25 mouse cellular contexts compared by ENCODE assay signal in the genomic region with DNA sequence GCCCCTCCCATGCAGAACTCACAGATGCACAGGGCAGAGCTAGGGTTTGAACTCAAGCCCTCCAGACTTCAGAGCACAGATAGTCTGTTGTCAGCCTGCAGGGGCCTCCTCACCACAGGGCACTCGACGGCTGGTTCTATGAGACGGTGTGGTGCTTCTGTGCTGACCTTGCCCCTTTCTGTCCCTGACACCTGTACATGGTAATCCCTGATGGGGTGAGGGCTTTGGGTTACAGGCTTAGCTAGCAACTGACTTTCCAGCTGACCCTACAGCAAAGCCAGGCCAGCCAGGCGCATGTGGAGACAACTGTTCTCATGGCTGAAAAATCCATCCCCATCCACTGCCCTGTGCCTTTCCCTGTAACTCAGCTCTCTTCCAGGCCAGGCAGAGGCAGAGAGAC. TPM values are rescaled to one million over a fixed set of nuclear protein-coding genes. Genes with fewer than 3 reads are reported as not detected.
DNase-seq lines count a peak whose midpoint lies in the region; ATAC-seq and TF ChIP-seq lines count a peak whose summit lies in the region.
"Had no signal": no experiment of that assay in that cellular context is flagged by ENCODE, and none has a peak within 500 bp of the region (broad histone marks: within the 10 kb centered on the region; RNA-seq: fewer than 3 reads in every experiment).

No protein-coding gene starts in this region.

- peaks cover 57% of the 10 kb centered on the region for H3K36me3 ChIP-seq in embryonic facial prominence, embryonic 10.5 days (replicated peaks)
- H3K36me3 ChIP-seq in embryonic facial prominence, embryonic 14.5 days (ENCODE audit: control insufficient read depth, insufficient read depth, low read length): peaks cover 3% of the 10 kb centered on the region; the same call in 1 of the 2 replicates
- H3K36me3 ChIP-seq in limb, embryonic 14.5 days (ENCODE audit: control insufficient read depth, insufficient read depth, low read length): 0 out of 2 replicates have a peak, but pooled peaks cover 2% of the 10 kb centered on the region

- H3K4me2 ChIP-seq in embryonic facial prominence, embryonic 14.5 days (ENCODE audit: low read depth, low read length): no peak overlapping the region
- H3K4me2 ChIP-seq in limb, embryonic 14.5 days (replicated peaks; ENCODE audit: low read depth, low read length, severe bottlenecking): no peak overlapping the region
- H3K4me2 ChIP-seq: embryonic facial prominence, embryonic 12.5 days; embryonic facial prominence, embryonic 15.5 days; forebrain, embryonic 12.5 days had no signal

- no peak overlapping the region for H3K9ac ChIP-seq in embryonic facial prominence, embryonic 14.5 days (ENCODE audit: low read depth, low read length)
- H3K9ac ChIP-seq in limb, embryonic 14.5 days (ENCODE audit: low read depth, low read length, severe bottlenecking): no peak overlapping the region
- H3K9ac ChIP-seq: embryonic facial prominence, embryonic 12.5 days; embryonic facial prominence, embryonic 15.5 days; forebrain, embryonic 12.5 days had no signal

- 88% methylated on average over 4 of the region's 4 CpGs for WGBS in embryonic facial prominence, embryonic 10.5 days
- WGBS in embryonic facial prominence, embryonic 14.5 days: 82% methylated on average over 4 of the region's 4 CpGs
- WGBS in limb, embryonic 14.5 days: 89% methylated on average over 4 of the region's 4 CpGs

- no peaks in the 10 kb centered on the region for H3K9me3 ChIP-seq in embryonic facial prominence, embryonic 10.5 days
- H3K9me3 ChIP-seq in embryonic facial prominence, embryonic 14.5 days (ENCODE audit: control insufficient read depth, low read length): no peaks in the 10 kb centered on the region
- no peaks in the 10 kb centered on the region for H3K9me3 ChIP-seq in limb, embryonic 14.5 days (ENCODE audit: control insufficient read depth, low read length)
- H3K9me3 ChIP-seq: embryonic facial prominence, embryonic 12.5 days; embryonic facial prominence, embryonic 15.5 days; forebrain, embryonic 10.5 days; forebrain, embryonic 12.5 days had no signal

- ATAC-seq in embryonic facial prominence, embryonic 14.5 days (ENCODE audit: low read depth): 0 out of 2 replicates have a peak, but pooled peaks have one; percentile 7
- ATAC-seq in limb, embryonic 14.5 days (ENCODE audit: low FRiP score, low read depth): peak; percentile 51; the same call in 1 of the 2 replicates
- ATAC-seq: forebrain, embryonic 14.5 days; forebrain, embryonic 16.5 days had no signal

- peak overlapping the region; percentile 19; the same call in 1 of the 2 replicates for H3K27ac ChIP-seq in embryonic facial prominence, embryonic 10.5 days (replicated peaks)
- H3K27ac ChIP-seq in embryonic facial prominence, embryonic 14.5 days (replicated peaks; ENCODE audit: low read depth, low read length): no peak overlapping the region
- no peak overlapping the region for H3K27ac ChIP-seq in limb, embryonic 14.5 days (replicated peaks; ENCODE audit: low read depth, low read length)
- H3K27ac ChIP-seq: embryonic facial prominence, embryonic 12.5 days; embryonic facial prominence, embryonic 15.5 days; forebrain, embryonic 10.5 days; forebrain, embryonic 12.5 days had no signal

- DNase-seq in embryonic facial prominence, embryonic 10.5 days (ENCODE audit: low spot score): no peak
- DNase-seq in embryonic facial prominence, embryonic 14.5 days (ENCODE audit: low spot score): no peak
- DNase-seq in limb, embryonic 14.5 days (ENCODE audit: low spot score): no peak
- no peak for DNase-seq in layer of hippocampus, adult 11-12 months (ENCODE audit: low spot score)
- no peak for DNase-seq in gastrocnemius, postnatal 25 days
- DNase-seq: adrenal gland, adult 2 months; adrenal gland, postnatal 10 days; adrenal gland, postnatal 25 days; cerebellum, adult 11 months; cerebellum, adult 18-20 months; cerebellum, adult 8-10 months; cerebellum, adult 9-11 months; cerebellum, postnatal 14 days; cerebellum, postnatal 36 days; embryo, embryonic 11 days had no signal

- TF ChIP-seq POLR2A in limb, embryonic 14.5 days (IDR thresholded peaks at IDR 0.05; ENCODE audit: borderline replicate concordance, extremely low read depth, insufficient read depth, insufficient read length): no peak

- no peaks in the 10 kb centered on the region for H3K27me3 ChIP-seq in embryonic facial prominence, embryonic 10.5 days (replicated peaks; ENCODE audit: low read depth, poor library complexity, severe bottlenecking)
- H3K27me3 ChIP-seq in embryonic facial prominence, embryonic 14.5 days (replicated peaks; ENCODE audit: control insufficient read depth, insufficient read depth, low read length): no peaks in the 10 kb centered on the region
- H3K27me3 ChIP-seq in limb, embryonic 14.5 days (ENCODE audit: control insufficient read depth, insufficient read depth, low read length): no peaks in the 10 kb centered on the region
- H3K27me3 ChIP-seq: embryonic facial prominence, embryonic 12.5 days; embryonic facial prominence, embryonic 15.5 days; forebrain, embryonic 12.5 days had no signal

- H3K4me3 ChIP-seq in embryonic facial prominence, embryonic 10.5 days: no peak overlapping the region
- no peak overlapping the region for H3K4me3 ChIP-seq in embryonic facial prominence, embryonic 14.5 days (ENCODE audit: low read depth, low read length)
- H3K4me3 ChIP-seq in limb, embryonic 14.5 days (replicated peaks; ENCODE audit: low read length): no peak overlapping the region
- H3K4me3 ChIP-seq: embryonic facial prominence, embryonic 12.5 days; embryonic facial prominence, embryonic 15.5 days; erythroblast, embryonic 14.5 days; forebrain, embryonic 10.5 days; forebrain, embryonic 12.5 days had no signal

- H3K4me1 ChIP-seq in embryonic facial prominence, embryonic 10.5 days: no peaks in the 10 kb centered on the region
- no peaks in the 10 kb centered on the region for H3K4me1 ChIP-seq in embryonic facial prominence, embryonic 14.5 days (ENCODE audit: control insufficient read depth, insufficient read depth, low read length)
- H3K4me1 ChIP-seq in limb, embryonic 14.5 days (ENCODE audit: control insufficient read depth, insufficient read depth, low read length): no peaks in the 10 kb centered on the region
- H3K4me1 ChIP-seq: embryonic facial prominence, embryonic 12.5 days; embryonic facial prominence, embryonic 15.5 days; forebrain, embryonic 10.5 days; forebrain, embryonic 12.5 days had no signal

RNA-seq across cellular contexts. Expression of a gene that starts 7.5 kb away (rescaled TPM):
- polyA plus RNA-seq in embryonic facial prominence, embryonic 10.5 days (2016; fragmentation: Nextera tagmentation; extraction: Ambion mirVana): 9.6 and 11.1 TPM in 2 replicates
- 22.2 and 24.2 TPM in 2 replicates for polyA plus RNA-seq in embryonic facial prominence, embryonic 14.5 days (2014; fragmentation: Nextera tagmentation; extraction: Ambion mirVana)
- polyA plus RNA-seq in limb, embryonic 14.5 days (2012; rRNA removed): 24.2 and 32.4 TPM in 2 replicates
- 16.5 and 17.5 TPM in 2 replicates for polyA plus RNA-seq in limb, embryonic 14.5 days (2014; fragmentation: Nextera tagmentation; extraction: Ambion mirVana)
- total RNA-seq in gastrocnemius, postnatal 25 days (2021): 1 to 10 TPM; 3.5 to 5.2 TPM

RNA-seq across cellular contexts. Expression of a gene that starts 26.3 kb away (rescaled TPM):
- 494 and 508 TPM in 2 replicates for polyA plus RNA-seq in embryonic facial prominence, embryonic 10.5 days (2016; fragmentation: Nextera tagmentation; extraction: Ambion mirVana)
- 582 TPM in 2 replicates for polyA plus RNA-seq in embryonic facial prominence, embryonic 14.5 days (2014; fragmentation: Nextera tagmentation; extraction: Ambion mirVana)
- polyA plus RNA-seq in limb, embryonic 14.5 days (2012; rRNA removed): 260 and 273 TPM in 2 replicates
- 638 and 692 TPM in 2 replicates for polyA plus RNA-seq in limb, embryonic 14.5 days (2014; fragmentation: Nextera tagmentation; extraction: Ambion mirVana)
- 100 to 1,000 TPM; 220 to 232 TPM for total RNA-seq in gastrocnemius, postnatal 25 days (2021)

RNA-seq across cellular contexts. Expression of a gene that starts 45.4 kb away (rescaled TPM):
- polyA plus RNA-seq in embryonic facial prominence, embryonic 10.5 days (2016; fragmentation: Nextera tagmentation; extraction: Ambion mirVana): 0.73 and 1.2 TPM in 2 replicates
- 2.9 and 3.1 TPM in 2 replicates for polyA plus RNA-seq in embryonic facial prominence, embryonic 14.5 days (2014; fragmentation: Nextera tagmentation; extraction: Ambion mirVana)
- 0.54 and 0.63 TPM in 2 replicates for polyA plus RNA-seq in limb, embryonic 14.5 days (2012; rRNA removed)
- 0.11 and 0.26 TPM in 2 replicates for polyA plus RNA-seq in limb, embryonic 14.5 days (2014; fragmentation: Nextera tagmentation; extraction: Ambion mirVana)
- total RNA-seq in gastrocnemius, postnatal 25 days (2021): under 1 TPM; 0.41 to 0.70 TPM
- total RNA-seq: common myeloid progenitor, adult 5-6 weeks; MEL had no signal
- polyA plus RNA-seq: C2C12; erythroblast, embryonic 14.5 days had no signal
